Mouse (Mus musculus) liver, embryonic 13.5 days (tissue): ENCODE results near the gene Alg1. TPM values are rescaled to one million over a fixed set of nuclear protein-coding genes. Genes with fewer than 3 reads are reported as not detected.

Experiments
- ATAC-seq: fragments of 200-750 bp; cut with Nextera tagmentation; 2 replicates; pipeline ENCODE4 v1.8.0; 2017; ENCODE audit warnings: low read depth, mild to moderate bottlenecking, moderate number of reproducible peaks, moderate library complexity
- DNase-seq: peaks from one replicate; pipeline ENCODE4 v3.0.0; 2022
- H3K27ac ChIP-seq: fragments of 300-500 bp; sonication (generic); 2 replicates; pipeline ENCODE4 v1.5.1; 2015; ENCODE audit warnings: moderate library complexity, mild to moderate bottlenecking, inconsistent platforms
- H3K27me3 ChIP-seq: fragments of 300-500 bp; sonication (generic); 2 replicates; pipeline ENCODE4 v1.6.1; 2015; ENCODE audit warnings: mild to moderate bottlenecking, inconsistent platforms
- H3K36me3 ChIP-seq: fragments of 300-500 bp; sonication (generic); 2 replicates; pipeline ENCODE4 v1.6.1; 2015; ENCODE audit warnings: mild to moderate bottlenecking, inconsistent platforms
- H3K4me1 ChIP-seq: fragments of 300-500 bp; sonication (generic); replicated peaks from 2 replicates; pipeline ENCODE4 v1.6.1; 2015; ENCODE audit warnings: inconsistent platforms
- H3K4me2 ChIP-seq: fragments of 300-500 bp; sonication (generic); 2 replicates; pipeline ENCODE4 v1.6.1; 2015; ENCODE audit warnings: inconsistent platforms, mild to moderate bottlenecking, moderate library complexity
- H3K4me3 ChIP-seq: fragments of 300-500 bp; sonication (generic); replicated peaks from 2 replicates; pipeline ENCODE4 v1.5.1; 2015; ENCODE audit warnings: mild to moderate bottlenecking, inconsistent platforms
- H3K9ac ChIP-seq: fragments of 300-500 bp; sonication (generic); 2 replicates; pipeline ENCODE4 v1.6.1; 2015; ENCODE audit warnings: mild to moderate bottlenecking, inconsistent platforms
- H3K9me3 ChIP-seq: fragments of 300-500 bp; sonication (generic); replicated peaks from 2 replicates; pipeline ENCODE4 v1.6.1; 2016; ENCODE audit warnings: inconsistent platforms
- WGBS: fragments of 180-500 bp; shearing (Covaris S2); methylation state at CpG from one replicate; pipeline ENCODE4 v1.1.7; 2015; ENCODE audit not compliant: insufficient replicate concordance; 5-methylcytosine and 5-hydroxymethylcytosine counted together
- polyA plus RNA-seq: library from polyadenylated mRNA; unstranded; fragments of >200 nt; fragmentation: Nextera tagmentation; extraction: Ambion mirVana; gene quantifications from 2 replicates; pipeline ENCODE4 v1.2.1, GENCODE M21; 2015

Alg1 gene
- polyA plus RNA-seq = 14.8 TPM in 2 replicates

DNA sequence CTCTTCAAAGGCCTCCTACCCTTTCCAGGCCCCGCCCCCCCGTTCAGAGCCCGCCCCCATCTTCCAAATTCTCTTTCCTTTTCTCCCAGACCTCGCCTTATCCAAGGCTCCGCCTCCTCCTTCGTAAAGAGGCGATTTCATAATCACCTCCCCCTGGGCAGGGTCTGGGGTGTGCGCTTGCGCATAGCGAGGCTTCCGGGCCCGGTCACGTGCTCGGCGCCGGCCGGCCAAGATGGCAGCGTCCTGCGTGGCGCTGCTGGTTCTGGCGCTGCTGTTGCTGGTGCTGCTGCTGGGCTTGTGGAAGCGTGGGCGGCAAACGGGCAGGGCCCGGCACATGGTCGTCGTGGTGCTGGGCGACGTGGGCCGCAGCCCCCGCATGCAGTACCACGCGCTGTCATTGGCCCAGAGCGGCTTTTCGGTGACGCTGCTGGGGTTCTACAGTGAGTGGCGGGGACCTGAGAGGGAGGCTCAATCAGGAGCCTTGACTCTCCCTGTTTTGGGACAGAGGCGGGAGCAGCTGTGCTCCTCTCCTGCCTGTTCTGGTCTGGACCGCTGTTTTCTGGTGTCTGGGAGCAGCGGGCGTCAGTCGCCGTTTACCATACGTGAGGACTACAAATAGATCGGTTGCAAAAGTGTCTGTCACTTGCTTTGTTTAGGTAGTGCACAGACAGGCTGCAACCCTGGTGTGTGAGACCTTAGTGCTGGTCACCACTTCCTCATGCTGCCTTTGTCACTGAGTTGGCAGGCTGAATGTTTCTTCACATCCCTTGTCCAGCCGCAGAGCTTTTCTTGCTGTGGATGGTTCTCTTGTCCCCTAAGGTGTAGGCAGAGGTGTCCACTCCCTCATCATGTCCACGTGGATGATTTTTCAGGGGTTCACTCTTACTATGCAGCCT lies at the start of gene Alg1:
TSS of gene Alg1 (plus strand) at position 204 of the 896 bp plus-strand sequence.
- ATAC-seq (peak; percentile 94), DNase-seq (peak; percentile 92)
- no peaks in the 10 kb centered on the region for H3K9me3 ChIP-seq
- WGBS = 1% methylated on average over 47 of the region's 47 CpGs
- peak within 1 kb of the TSS; percentile 85 for H3K9ac ChIP-seq
- peaks cover 17% of the 10 kb centered on the region for H3K36me3 ChIP-seq
- H3K27me3 ChIP-seq = no peaks in the 10 kb centered on the region
- H3K4me2 ChIP-seq = peak within 1 kb of the TSS; percentile 88
- peak within 1 kb of the TSS; percentile 63 for H3K27ac ChIP-seq
- H3K4me3 ChIP-seq = peak within 1 kb of the TSS; percentile 88
- H3K4me1 ChIP-seq = peaks cover 20% of the 10 kb centered on the region

DNA sequence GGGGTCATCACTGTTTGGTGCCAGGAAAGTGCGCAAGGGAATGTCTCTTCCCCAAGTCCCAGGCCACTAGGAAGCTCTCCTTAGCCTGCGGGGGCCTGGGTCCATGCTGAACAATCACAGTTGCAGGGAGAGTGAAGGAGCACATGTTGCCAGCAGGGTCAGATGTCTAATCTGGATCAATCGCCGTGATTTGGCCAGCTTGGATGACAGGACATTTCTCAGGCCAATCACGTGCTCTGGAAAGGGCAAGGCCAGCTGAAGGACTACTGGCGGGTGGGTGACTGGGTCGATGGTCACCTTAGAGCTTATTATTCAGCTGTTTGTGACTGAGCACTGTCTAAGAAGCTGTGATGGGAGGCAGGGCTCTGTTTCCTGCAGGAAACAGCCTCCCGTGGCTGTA lies 49.3 kb upstream of the Alg1 start:
- 42% methylated on average over 8 of the region's 8 CpGs for WGBS
- no peak overlapping the region for H3K27ac ChIP-seq

DNA sequence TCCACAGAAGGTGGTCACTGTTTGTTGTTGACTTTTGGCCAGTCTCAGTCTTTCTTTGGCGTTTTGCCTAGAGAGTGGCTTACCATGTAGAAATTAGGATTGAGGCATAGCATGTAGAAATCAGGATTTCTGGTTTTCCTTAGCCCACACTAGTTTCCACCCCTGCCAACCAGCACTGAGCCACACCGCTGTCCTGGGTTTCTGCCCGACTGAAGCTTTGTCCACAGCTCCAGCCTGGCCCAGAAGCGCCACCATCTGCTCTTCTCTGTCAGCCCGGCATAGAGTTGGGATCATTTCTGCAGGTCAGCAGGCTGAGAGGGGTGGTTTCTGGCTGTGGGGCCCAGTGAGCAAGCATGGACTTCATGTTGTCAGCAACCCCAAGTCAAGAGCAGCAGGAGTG lies 48.5 kb upstream of the Alg1 start:
- Histone ChIP-seq H3K4me3 (no peak overlapping the region), H3K27ac (no peak overlapping the region), H3K9ac (no peak overlapping the region), H3K36me3 (no peaks in the 10 kb centered on the region), H3K4me1 (no peaks in the 10 kb centered on the region), H3K27me3 (no peaks in the 10 kb centered on the region), H3K4me2 (no peak overlapping the region), H3K9me3 (no peaks in the 10 kb centered on the region)
- DNase-seq (no peak), ATAC-seq (no peak)
- 67% methylated on average over 5 of the region's 5 CpGs for WGBS

More for the DNA sequence above, 49.3 kb upstream of the Alg1 start:
- no peaks in the 10 kb centered on the region for H3K9me3 ChIP-seq
- H3K36me3 ChIP-seq = no peaks in the 10 kb centered on the region
- ATAC-seq (no peak), DNase-seq (no peak)
- no peaks in the 10 kb centered on the region for H3K27me3 ChIP-seq
- no peak overlapping the region for H3K4me3 ChIP-seq
- no peak overlapping the region for H3K9ac ChIP-seq
- no peak overlapping the region for H3K4me2 ChIP-seq
- no peaks in the 10 kb centered on the region for H3K4me1 ChIP-seq

DNA sequence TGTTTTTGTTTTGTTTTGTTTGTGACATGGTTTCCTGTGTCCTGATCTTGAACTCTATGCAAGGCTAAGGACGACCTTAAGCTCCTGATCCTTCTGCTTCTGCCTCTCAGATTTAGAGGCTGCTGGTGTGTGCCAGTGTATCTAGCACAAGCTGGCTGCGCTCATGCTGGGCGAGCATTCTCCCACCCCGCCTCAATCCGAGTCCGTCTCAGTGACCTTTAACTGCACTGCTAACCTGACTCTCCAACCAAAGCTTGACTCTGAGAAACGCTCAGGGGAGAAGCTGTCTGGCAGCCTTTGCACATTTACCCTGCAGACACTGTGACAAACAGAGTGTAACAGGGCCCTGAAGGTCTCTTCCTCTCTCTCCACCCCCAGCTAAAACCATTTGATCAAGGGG lies 47.7 kb upstream of the Alg1 start:
- Histone ChIP-seq H3K27me3 (no peaks in the 10 kb centered on the region), H3K4me3 (no peak overlapping the region), H3K9ac (no peak overlapping the region), H3K9me3 (no peaks in the 10 kb centered on the region), H3K4me2 (no peak overlapping the region), H3K36me3 (no peaks in the 10 kb centered on the region), H3K27ac (no peak overlapping the region), H3K4me1 (no peaks in the 10 kb centered on the region)
- no peak for DNase-seq
- 60% methylated on average over 7 of the region's 7 CpGs for WGBS
- ATAC-seq = no peak

DNA sequence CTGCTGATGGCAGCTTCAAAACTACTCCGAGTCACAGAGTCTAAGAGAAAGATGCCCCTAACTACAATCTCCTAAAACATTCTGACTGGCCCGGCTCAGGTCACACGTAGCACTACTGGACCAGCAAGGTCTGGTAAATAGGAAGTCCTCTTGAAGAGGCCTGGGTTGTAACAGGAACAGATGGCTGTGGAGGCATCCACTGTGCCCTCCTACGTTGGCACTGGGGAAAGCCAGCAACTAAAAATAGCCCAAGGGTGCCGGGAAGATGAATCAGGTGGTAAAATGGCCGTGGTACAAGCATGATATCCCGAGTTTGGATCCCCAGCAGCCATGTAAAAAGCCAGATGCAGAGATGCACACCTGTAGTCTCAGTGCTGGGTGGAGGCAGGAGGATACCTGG lies 47.2 kb upstream of the Alg1 start:
- Histone ChIP-seq H3K4me2 (no peak overlapping the region), H3K27me3 (no peaks in the 10 kb centered on the region), H3K9me3 (no peaks in the 10 kb centered on the region), H3K9ac (no peak overlapping the region), H3K4me3 (no peak overlapping the region), H3K27ac (no peak overlapping the region), H3K36me3 (no peaks in the 10 kb centered on the region), H3K4me1 (no peaks in the 10 kb centered on the region)
- WGBS = 48% methylated on average over 7 of the region's 7 CpGs
- DNase-seq (no peak), ATAC-seq (no peak)

DNA sequence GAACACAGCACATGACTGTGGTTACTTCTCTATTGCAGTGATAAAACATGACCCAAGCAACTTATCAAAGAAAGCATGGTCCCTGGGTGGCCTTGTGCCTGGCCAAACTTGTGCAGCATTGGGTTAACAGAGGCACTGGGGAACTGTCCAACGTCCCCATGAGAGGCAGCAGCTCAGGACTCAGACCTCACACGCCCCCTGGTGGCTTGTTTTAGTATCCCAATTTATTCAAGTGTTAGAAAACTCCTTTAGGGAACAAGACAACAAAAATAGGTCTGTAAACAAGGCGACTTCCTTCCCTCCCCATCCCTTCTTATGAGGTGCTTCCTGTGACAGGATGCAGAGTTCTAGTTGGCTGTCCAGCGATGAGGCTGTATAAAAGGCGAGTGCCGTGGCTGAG lies 38.3 kb upstream of the Alg1 start:
- no peak overlapping the region for H3K27ac ChIP-seq
- H3K36me3 ChIP-seq = peaks cover 34% of the 10 kb centered on the region
- no peaks in the 10 kb centered on the region for H3K27me3 ChIP-seq
- no peak for ATAC-seq
- no peaks in the 10 kb centered on the region for H3K4me1 ChIP-seq
- H3K9ac ChIP-seq = no peak overlapping the region
- no peaks in the 10 kb centered on the region for H3K9me3 ChIP-seq
- WGBS = 30% methylated on average over 6 of the region's 6 CpGs
- H3K4me3 ChIP-seq = no peak overlapping the region
- DNase-seq = peak; percentile 23
- no peak overlapping the region for H3K4me2 ChIP-seq

DNA sequence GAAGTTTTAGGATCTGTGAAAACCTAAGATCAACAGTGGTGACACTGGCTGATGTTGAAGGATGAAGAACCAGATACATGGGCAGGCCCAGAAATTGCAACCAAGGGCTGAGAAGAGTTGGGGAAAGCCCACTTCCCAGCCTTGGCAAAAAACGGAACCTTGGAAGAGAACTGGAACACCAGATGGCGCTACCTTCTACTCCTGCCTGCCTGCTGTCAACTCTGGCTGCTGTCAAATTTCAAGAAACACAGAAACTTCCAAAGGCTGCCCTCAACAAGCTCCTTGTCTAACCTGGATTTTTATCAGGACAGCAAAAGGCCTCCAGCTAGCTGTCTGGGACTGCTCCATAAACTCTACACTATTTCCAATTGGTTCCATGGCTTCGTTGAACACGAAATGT lies 30.7 kb upstream of the Alg1 start:
- whole genome bisulfite sequencing = 4% methylated on average over 4 of the region's 4 CpGs
- no peaks in the 10 kb centered on the region for H3K9me3 ChIP-seq
- H3K4me1 ChIP-seq = peaks cover 23% of the 10 kb centered on the region
- DNase-seq (peak; percentile 17), ATAC-seq (no peak)
- H3K27me3 ChIP-seq = no peaks in the 10 kb centered on the region
- peak overlapping the region; percentile 78 for H3K4me3 ChIP-seq
- peak overlapping the region; percentile 78 for H3K9ac ChIP-seq
- no peak overlapping the region; the same call in 1 of the 2 replicates for H3K27ac ChIP-seq
- peak overlapping the region; percentile 94 for H3K4me2 ChIP-seq
- peaks cover 36% of the 10 kb centered on the region for H3K36me3 ChIP-seq

DNA sequence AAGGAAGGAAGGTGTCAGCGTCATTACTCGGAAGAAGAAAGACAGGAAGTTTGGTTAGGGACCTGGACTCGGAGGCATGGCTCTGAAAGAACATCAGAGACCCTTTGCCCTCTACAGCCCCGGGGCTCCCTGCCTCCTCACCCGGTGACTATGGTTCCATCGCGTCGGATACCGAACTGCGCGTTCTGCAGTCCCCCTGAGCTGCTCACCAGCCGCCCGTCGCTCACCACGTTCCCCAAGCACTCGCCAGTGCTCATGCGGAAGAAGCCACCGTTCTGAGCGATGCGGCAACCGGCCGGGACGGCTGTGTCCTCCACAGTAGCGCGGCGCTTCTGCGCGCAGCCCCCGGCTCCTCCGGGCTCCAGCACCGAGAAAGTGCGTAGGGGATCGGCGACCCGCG lies 30.2 kb upstream of the Alg1 start:
- WGBS = under 1% methylated on average over 36 of the region's 36 CpGs

DNA sequence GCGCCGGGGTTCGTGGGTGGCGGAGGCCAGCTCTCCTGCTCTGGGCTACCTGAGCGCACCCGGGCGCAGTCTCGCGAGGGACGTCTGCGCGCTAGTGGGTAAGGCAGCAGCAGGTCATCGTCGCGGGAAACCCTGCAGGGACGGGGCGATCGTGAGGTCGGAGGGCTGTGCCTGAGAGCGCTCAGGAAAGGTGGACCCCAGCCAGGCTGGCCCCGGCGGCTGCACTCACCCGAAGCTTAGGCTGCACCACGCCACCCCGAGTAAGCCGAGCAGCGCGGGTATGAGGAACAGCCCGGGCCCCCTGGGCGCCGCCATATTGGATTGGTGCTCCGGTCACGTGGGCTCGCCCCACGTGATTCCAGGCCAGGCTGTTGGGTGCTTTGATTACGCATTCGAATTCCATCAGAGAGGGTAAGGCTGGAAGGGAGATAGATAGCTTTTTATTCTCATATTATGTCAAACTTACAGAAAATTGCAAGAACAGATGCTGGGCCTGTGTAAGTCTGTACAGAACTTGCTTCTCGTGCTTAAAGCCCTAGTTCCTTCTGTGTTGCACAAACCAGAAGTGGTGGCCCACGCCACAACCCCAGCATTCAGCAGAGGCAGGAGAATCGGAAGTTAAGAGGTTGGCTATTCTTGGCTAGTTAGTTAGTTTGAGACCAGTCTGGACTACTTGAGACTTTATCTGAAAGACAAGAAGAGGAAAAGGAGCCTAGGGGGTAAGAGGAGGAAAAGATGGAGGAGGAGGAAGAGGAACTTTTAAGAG lies 29.6 kb upstream of the Alg1 start, which contains the start of gene Nagpa:
TSS of gene Nagpa (minus strand) at position 345 of the 766 bp plus-strand sequence.
- peak within 1 kb of the TSS; percentile 64 for H3K27ac ChIP-seq
- H3K27me3 ChIP-seq = no peaks in the 10 kb centered on the region
- no peaks in the 10 kb centered on the region for H3K9me3 ChIP-seq
- ATAC-seq = peak; percentile 76
- peak within 1 kb of the TSS; percentile 94 for H3K4me2 ChIP-seq
- H3K36me3 ChIP-seq = peaks cover 25% of the 10 kb centered on the region
- peak within 1 kb of the TSS; percentile 78 for H3K9ac ChIP-seq
- 2% methylated on average over 36 of the region's 40 CpGs for WGBS
- H3K4me1 ChIP-seq = peaks cover 23% of the 10 kb centered on the region
- peak within 1 kb of the TSS; percentile 78 for H3K4me3 ChIP-seq
- peak; percentile 57 for DNase-seq

More for the DNA sequence above, 30.2 kb upstream of the Alg1 start:
- H3K36me3 ChIP-seq = peaks cover 31% of the 10 kb centered on the region
- DNase-seq (peak; percentile 5), ATAC-seq (peak; percentile 48)
- H3K4me1 ChIP-seq = peaks cover 23% of the 10 kb centered on the region
- peak overlapping the region; percentile 94 for H3K4me2 ChIP-seq
- H3K4me3 ChIP-seq = peak overlapping the region; percentile 78
- H3K27ac ChIP-seq = peak overlapping the region; percentile 64
- peak overlapping the region; percentile 78 for H3K9ac ChIP-seq
- no peaks in the 10 kb centered on the region for H3K27me3 ChIP-seq
- H3K9me3 ChIP-seq = no peaks in the 10 kb centered on the region

DNA sequence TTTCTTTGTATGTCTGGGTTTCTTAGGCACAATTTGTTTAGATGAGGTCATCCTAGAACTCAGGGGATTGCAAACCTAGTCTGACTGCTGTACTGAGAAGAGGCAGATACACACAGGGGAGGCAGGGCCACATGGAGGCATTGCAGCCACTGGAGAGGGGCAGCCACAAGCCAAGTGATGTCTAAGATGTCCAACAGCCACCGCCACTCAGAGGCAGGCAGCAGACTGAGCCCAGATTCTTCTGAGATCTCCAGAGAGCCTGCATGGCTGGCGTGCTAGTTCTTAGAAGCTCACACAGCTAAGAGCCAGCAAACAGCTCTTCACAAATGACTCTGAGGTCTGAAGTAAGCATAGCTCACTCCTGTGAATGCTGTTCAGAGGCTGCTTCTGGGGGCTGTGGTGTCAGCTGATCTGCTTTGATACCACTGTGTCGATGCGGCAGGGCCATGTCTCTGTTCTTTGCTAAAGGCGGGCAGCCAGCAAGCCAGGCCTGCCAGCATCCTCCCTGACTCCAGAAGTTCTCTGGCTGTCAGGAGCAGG lies 27.9 kb upstream of the Alg1 start:
- no peaks in the 10 kb centered on the region for H3K9me3 ChIP-seq
- peaks cover 8% of the 10 kb centered on the region for H3K36me3 ChIP-seq
- H3K27ac ChIP-seq = no peak overlapping the region
- no peak overlapping the region for H3K4me2 ChIP-seq
- WGBS = 66% methylated on average over 5 of the region's 5 CpGs
- no peak overlapping the region for H3K9ac ChIP-seq
- no peaks in the 10 kb centered on the region for H3K27me3 ChIP-seq
- ATAC-seq (no peak), DNase-seq (no peak)
- no peak overlapping the region for H3K4me3 ChIP-seq
- H3K4me1 ChIP-seq = peaks cover 23% of the 10 kb centered on the region

DNA sequence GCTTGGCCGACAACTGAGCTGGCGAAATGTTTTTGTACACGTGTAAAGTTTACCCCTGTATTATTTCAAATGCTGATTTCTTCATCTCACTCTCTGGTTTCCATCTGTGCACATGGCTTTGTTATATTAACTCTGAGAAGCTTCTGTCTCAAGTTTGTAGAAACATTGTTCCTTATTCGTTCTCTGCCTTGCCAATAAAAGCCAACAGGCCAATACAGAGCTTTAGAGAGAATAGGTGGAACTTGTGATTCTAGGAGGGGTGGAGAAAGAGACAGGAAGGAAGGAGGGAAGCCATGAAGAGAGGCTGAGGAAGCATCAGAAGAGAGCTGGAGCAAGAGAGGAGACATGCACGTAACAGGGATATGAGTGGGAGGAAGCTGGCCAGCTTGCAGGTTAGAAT lies 27.4 kb upstream of the Alg1 start:
- no peak for ATAC-seq
- peaks cover 3% of the 10 kb centered on the region for H3K36me3 ChIP-seq
- peaks cover 23% of the 10 kb centered on the region for H3K4me1 ChIP-seq
- 57% methylated on average over 5 of the region's 5 CpGs for WGBS
- no peak overlapping the region for H3K27ac ChIP-seq
- H3K9ac ChIP-seq = no peak overlapping the region
- H3K9me3 ChIP-seq = no peaks in the 10 kb centered on the region
- H3K4me2 ChIP-seq = no peak overlapping the region
- no peak for DNase-seq
- no peaks in the 10 kb centered on the region for H3K27me3 ChIP-seq
- H3K4me3 ChIP-seq = no peak overlapping the region
